Mouse (Mus musculus) hindbrain, embryonic 12.5 days (tissue): ENCODE measurements around the gene Gm49337. TPM values are rescaled to one million over a fixed set of nuclear protein-coding genes. Genes with fewer than 3 reads are reported as not detected.
A peak's percentile ranks its signal among the peaks of the same experiment; 100 is the strongest.
"Not testable (repeated sequence)": the region's sequence is repeated elsewhere in the genome, so short reads cannot be mapped to it uniquely, and the experiment has no call there.

Source experiments
- ATAC-seq: fragments of 200-750 bp; cut with Nextera tagmentation; 2 replicates; pipeline ENCODE4 v1.8.0; 2017; ENCODE audit warnings: moderate TSS enrichment; ENCODE audit not compliant: low FRiP score
- H3K27ac ChIP-seq: fragments of 300-500 bp; sonication (generic); 2 replicates; pipeline ENCODE4 v1.5.1; 2016; ENCODE audit warnings: mild to moderate bottlenecking
- H3K27me3 ChIP-seq: fragments of 300-500 bp; sonication (generic); 2 replicates; pipeline ENCODE4 v1.6.1; 2016; ENCODE audit warnings: mild to moderate bottlenecking
- H3K36me3 ChIP-seq: fragments of 300-500 bp; sonication (generic); 2 replicates; pipeline ENCODE4 v1.6.1; 2016; ENCODE audit warnings: mild to moderate bottlenecking
- H3K4me1 ChIP-seq: fragments of 300-500 bp; sonication (generic); 2 replicates; pipeline ENCODE4 v1.6.1; 2016
- H3K4me2 ChIP-seq: fragments of 300-500 bp; sonication (generic); replicated peaks from 2 replicates; pipeline ENCODE4 v1.6.1; 2016; ENCODE audit warnings: mild to moderate bottlenecking
- H3K4me3 ChIP-seq: fragments of 300-500 bp; sonication (generic); 2 replicates; pipeline ENCODE4 v1.5.1; 2016; ENCODE audit warnings: mild to moderate bottlenecking
- H3K9ac ChIP-seq: fragments of 300-500 bp; sonication (generic); 2 replicates; pipeline ENCODE4 v1.6.1; 2016; ENCODE audit warnings: mild to moderate bottlenecking, moderate library complexity
- H3K9me3 ChIP-seq: fragments of 300-500 bp; sonication (generic); replicated peaks from 2 replicates; pipeline ENCODE4 v1.6.1; 2016; ENCODE audit warnings: mild to moderate bottlenecking
- WGBS: fragments of 180-500 bp; shearing (Covaris S2); methylation state at CpG from one replicate; pipeline ENCODE4 v1.1.7; 2016; 5-methylcytosine and 5-hydroxymethylcytosine counted together
- polyA plus RNA-seq: library from polyadenylated mRNA; unstranded; fragments of >200 nt; fragmentation: Nextera tagmentation; extraction: Ambion mirVana; gene quantifications from 2 replicates; pipeline ENCODE4 v1.2.1, GENCODE M21; 2016

Gm49337 gene
- polyA plus RNA-seq, 1 experiment from 2014 or later = not detected

DNA sequence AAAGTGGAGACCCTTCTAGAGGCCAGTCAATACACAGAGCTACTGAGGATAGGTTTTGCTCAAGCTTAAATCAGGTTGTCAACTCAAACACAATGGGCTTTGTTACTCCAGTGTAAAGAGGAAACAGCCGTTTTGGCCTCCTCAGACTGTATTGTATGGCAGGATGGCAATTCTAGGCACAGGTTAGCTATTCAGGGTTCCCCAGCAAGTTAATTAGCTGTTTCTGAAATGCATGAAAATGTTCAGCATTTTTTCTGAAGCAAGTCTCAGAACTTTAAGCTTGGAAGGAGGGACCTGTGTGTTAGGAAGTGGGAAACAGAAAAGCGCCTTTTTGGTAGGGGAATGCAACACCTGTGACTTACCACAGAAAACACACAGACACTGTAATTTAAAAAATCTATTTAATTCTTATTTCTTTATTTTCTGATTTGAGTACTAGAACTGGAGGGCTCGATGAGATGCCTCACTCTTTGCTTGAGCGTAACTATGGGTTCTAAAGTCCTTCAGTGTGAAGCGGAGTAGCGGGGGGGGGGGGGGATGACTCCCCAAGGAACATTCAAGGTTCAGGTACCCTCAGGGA lies 47.0 kb downstream of the Gm49337 start:
- no peak for ATAC-seq
- Histone ChIP-seq H3K9me3 (no peaks in the 10 kb centered on the region), H3K4me3 (peak overlapping the region; percentile 67), H3K4me1 (peaks cover 8% of the 10 kb centered on the region; the same call in 1 of the 2 replicates), H3K27ac (peak overlapping the region; percentile 100), H3K36me3 (no peaks in the 10 kb centered on the region), H3K27me3 (no peaks in the 10 kb centered on the region), H3K4me2 (peak overlapping the region; percentile 71), H3K9ac (peak overlapping the region; percentile 91)
- WGBS = 4% methylated on average over 6 of the region's 6 CpGs

DNA sequence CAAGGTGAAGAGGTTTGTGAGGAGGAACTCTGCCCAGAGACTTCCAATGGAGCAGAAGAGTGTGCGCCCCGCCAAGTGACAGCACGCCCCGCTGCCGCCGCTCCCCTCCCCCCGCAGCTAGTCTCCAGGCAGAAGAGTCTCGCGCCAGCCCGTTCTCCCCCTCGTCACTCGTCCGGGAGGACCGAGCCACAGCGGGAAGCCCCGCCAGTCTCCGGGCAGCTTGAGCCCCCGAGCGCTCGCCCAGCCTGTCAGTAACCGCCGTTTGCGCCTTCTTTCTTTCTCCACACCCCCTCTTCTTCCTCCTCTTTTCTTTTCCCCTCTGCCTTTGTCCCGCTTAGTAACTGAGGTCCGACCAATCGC lies 47.6 kb downstream of the Gm49337 start:
- peak overlapping the region; percentile 91 for H3K9ac ChIP-seq
- H3K27ac ChIP-seq = peak overlapping the region; percentile 100
- H3K4me3 ChIP-seq = peak overlapping the region; percentile 67
- H3K9me3 ChIP-seq = no peaks in the 10 kb centered on the region
- 1% methylated on average over 26 of the region's 26 CpGs for WGBS
- H3K4me2 ChIP-seq = peak overlapping the region; percentile 71
- no peak for ATAC-seq
- no peaks in the 10 kb centered on the region for H3K27me3 ChIP-seq
- H3K36me3 ChIP-seq = no peaks in the 10 kb centered on the region
- H3K4me1 ChIP-seq = peaks cover 10% of the 10 kb centered on the region; the same call in 1 of the 2 replicates

DNA sequence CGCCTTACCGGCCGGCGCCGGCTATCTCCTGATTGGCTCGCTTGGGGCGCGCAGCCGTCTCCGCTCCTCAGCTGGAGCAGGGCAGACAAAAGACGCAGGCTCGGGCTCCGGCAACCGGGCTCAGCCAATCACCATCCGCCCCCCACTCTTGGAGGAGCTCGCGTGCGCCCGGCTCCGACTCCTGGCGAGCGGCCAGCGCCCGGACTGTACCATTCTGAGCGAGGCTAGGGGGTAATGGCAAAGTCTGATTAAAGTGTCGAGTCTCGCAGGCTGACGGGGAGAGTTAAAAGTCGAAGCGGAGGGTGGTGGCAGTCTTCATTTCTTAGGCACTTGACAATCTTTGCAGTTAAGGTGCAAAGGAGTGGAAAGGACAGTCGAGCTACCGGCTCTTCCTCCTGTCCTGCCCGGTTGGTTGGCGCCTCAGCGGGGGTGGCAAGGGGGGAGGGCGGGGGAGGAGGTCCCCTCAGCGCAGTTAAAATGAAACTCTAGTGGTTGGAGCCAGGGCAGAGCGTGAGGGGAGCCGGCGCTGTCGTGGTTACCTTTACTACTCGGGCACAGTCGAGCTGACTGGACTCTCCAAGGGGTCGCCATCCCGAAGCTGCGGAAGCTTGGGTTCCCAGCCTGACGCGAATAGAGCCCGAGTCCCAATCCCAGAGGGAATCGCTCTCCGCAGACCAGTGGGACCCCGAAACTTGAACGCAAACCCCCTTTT lies 48.1 kb downstream of the Gm49337 start, which contains the start of gene Pik3r3:
Pik3r3 (plus strand) TSS at position 479 of the 712 bp plus-strand sequence.
- peak within 1 kb of the TSS; percentile 71 for H3K4me2 ChIP-seq
- H3K4me3 ChIP-seq = peak within 1 kb of the TSS; percentile 67
- peak within 1 kb of the TSS; percentile 100 for H3K27ac ChIP-seq
- peak within 1 kb of the TSS; percentile 93 for H3K9ac ChIP-seq
- H3K36me3 ChIP-seq = no peaks in the 10 kb centered on the region
- H3K9me3 ChIP-seq = no peaks in the 10 kb centered on the region
- H3K4me1 ChIP-seq = peaks cover 10% of the 10 kb centered on the region; the same call in 1 of the 2 replicates
- peak; percentile 100 for ATAC-seq
- under 1% methylated on average over 53 of the region's 53 CpGs for WGBS
- H3K27me3 ChIP-seq = no peaks in the 10 kb centered on the region

DNA sequence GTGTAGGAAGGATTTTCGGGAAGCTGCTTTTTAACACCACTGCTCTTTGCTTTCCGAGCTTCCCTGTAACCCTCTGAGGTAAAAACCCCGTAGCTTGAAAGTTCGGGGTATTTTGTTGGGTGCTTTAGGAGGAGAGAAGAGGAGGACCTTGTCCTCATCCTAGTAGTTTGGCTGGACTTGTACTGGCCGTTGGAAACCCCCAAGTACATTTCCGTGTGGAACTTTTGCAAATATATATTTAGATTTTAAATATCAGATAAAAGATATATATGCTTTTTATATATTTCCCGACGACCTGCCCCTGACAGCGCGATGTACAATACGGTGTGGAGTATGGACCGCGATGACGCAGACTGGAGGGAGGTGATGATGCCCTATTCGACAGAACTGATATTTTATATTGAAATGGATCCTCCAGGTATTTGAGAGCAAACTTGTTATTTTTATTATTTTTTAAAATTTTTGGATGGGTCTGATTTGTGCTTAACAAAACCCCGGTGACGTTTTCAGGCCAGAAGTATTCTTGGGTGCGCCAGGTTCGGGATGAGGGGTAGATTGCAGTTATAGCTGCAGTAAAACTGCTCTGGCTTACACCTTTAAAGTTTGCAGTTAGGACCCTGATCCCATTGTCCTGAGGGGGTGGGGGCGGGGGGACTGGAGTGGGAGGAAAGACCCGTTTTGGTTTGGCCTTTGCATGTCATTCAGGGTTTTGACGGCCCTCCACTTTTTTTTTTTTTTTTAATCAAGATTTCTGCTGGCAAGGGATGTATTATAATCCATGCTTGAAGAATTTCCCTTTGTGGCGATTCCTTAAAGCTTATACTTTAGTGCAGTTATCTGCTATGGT lies 49.0 kb downstream of the Gm49337 start:
- Histone ChIP-seq H3K4me3 (peak overlapping the region; percentile 67), H3K27me3 (no peaks in the 10 kb centered on the region), H3K9me3 (no peaks in the 10 kb centered on the region), H3K36me3 (no peaks in the 10 kb centered on the region), H3K27ac (peak overlapping the region; percentile 100), H3K9ac (peak overlapping the region; percentile 93), H3K4me1 (peaks cover 13% of the 10 kb centered on the region), H3K4me2 (peak overlapping the region; percentile 50)
- WGBS = under 1% methylated on average over 23 of the region's 23 CpGs
- ATAC-seq = no peak

DNA sequence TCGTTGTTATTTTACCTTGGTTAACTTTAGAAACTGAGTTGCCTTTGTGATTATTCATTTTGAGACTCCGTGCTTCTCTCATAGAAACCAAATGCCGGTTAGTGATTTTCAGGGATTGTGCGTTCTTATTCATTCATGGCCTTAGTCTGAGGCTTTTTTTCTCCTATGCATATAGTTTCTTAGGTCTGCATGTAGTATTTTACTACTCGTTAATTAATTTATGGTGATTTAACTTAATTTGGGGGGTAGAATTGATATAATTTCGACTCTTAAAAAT lies 49.6 kb downstream of the Gm49337 start:
- H3K27ac ChIP-seq = peak overlapping the region; percentile 100
- peak overlapping the region; percentile 93 for H3K9ac ChIP-seq
- H3K4me1 ChIP-seq = peaks cover 15% of the 10 kb centered on the region
- H3K27me3 ChIP-seq = no peaks in the 10 kb centered on the region
- peak overlapping the region; percentile 50 for H3K4me2 ChIP-seq
- ATAC-seq = no peak
- H3K9me3 ChIP-seq = no peaks in the 10 kb centered on the region
- H3K36me3 ChIP-seq = no peaks in the 10 kb centered on the region
- WGBS = 2% methylated on average over 6 of the region's 6 CpGs
- peak overlapping the region; percentile 67 for H3K4me3 ChIP-seq

DNA sequence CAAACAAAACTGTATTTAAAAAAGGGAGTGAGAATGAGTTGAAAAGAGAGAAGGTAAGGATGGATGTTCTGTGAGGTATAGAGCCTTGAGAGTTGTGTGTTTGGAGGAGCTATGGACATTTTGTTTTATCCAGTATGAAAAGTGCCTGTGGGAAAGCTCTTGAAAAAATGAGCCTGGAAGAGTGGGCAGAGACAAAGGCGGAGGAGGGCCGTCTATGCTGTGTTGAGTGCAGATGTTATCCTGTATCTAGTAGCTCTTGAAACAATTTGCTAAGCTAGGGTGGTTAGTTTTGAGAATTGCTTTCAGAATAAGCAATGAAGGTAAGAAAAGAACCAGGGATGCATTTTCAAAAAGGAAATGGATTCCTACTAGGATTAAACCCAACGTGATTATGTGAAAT lies 70.2 kb downstream of the Gm49337 start:
- Histone ChIP-seq H3K4me2 (no peak overlapping the region), H3K9me3 (no peaks in the 10 kb centered on the region), H3K4me1 (no peaks in the 10 kb centered on the region), H3K27ac (no peak overlapping the region), H3K36me3 (0 out of 2 replicates have a peak, but pooled peaks cover 8% of the 10 kb centered on the region), H3K9ac (no peak overlapping the region), H3K4me3 (no peak overlapping the region), H3K27me3 (no peaks in the 10 kb centered on the region)
- no peak for ATAC-seq
- 83% methylated on average over 3 of the region's 3 CpGs for WGBS

DNA sequence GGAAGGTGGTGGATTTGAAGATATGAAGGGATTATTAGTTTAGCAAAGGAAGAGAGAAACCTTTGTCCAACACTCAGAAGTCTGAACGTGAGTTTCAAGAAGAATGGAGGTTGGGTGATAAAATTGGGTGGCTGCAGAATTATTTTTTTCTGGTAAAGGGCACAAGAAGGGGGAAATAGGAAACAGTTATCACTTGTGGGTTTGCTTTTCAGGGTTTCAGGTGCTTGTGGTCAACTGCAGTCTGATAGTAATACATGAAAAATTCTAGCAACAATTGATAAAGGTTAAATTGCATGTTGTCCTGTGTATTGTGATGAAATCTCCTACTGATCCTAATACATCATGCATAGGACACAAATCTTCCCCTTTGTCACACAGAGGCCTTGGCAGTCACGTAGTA lies 71.1 kb downstream of the Gm49337 start:
- Histone ChIP-seq H3K27me3 (no peaks in the 10 kb centered on the region), H3K9me3 (no peaks in the 10 kb centered on the region), H3K36me3 (0 out of 2 replicates have a peak, but pooled peaks cover 5% of the 10 kb centered on the region), H3K4me1 (no peaks in the 10 kb centered on the region), H3K4me2 (no peak overlapping the region), H3K27ac (no peak overlapping the region), H3K9ac (no peak overlapping the region), H3K4me3 (no peak overlapping the region)
- ATAC-seq = no peak
- WGBS = 78% methylated on average over 2 of the region's 2 CpGs

DNA sequence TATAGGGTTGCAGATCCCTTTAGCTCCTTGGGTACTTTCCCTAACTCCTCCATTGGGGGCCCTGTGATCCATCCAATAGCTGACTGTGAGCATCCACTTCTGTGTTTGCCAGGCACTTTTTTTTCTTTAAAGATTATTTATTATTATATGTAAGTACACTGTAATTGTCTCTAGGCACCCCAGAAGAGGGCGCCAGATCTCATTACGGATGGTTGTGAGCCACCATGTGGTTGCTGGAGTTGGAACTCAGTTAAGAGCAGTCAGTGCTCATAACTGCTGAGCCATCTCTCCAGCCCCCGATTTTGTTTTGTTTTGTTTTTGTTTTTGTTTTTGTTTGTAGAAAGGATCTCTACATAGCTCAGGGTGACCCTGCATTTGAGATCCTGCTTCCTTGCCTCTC lies 72.7 kb downstream of the Gm49337 start:
- 36% methylated on average over 3 of the region's 3 CpGs for WGBS
- H3K9me3 ChIP-seq, H3K4me2 ChIP-seq, H3K36me3 ChIP-seq, H3K4me3 ChIP-seq, H3K9ac ChIP-seq, H3K4me1 ChIP-seq, H3K27ac ChIP-seq, ATAC-seq, H3K27me3 ChIP-seq: not testable (repeated sequence)

DNA sequence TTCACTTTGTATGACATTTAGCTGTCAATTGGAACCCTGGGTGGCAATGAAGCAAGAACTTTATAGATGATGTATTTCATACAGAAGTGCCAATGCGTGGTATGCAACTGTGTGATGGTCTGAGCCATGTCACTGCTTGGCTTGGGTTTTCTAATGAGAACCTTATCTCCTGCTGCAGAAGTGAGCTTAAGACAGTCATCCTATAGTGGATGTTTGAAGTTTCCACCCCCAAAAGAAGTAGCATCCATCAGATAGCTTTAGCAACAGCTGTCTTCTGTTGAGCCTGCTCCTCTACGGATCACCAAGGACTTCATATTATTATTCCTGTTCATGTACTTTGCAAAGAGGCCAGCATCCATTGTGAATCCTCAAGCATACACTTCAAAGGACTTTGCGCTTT lies 76.8 kb downstream of the Gm49337 start:
- Histone ChIP-seq H3K36me3 (no peaks in the 10 kb centered on the region), H3K4me2 (no peak overlapping the region), H3K27ac (no peak overlapping the region), H3K4me1 (no peaks in the 10 kb centered on the region), H3K27me3 (no peaks in the 10 kb centered on the region), H3K4me3 (no peak overlapping the region), H3K9ac (no peak overlapping the region), H3K9me3 (no peaks in the 10 kb centered on the region)
- WGBS = 90% methylated on average over 3 of the region's 3 CpGs
- ATAC-seq = no peak

DNA sequence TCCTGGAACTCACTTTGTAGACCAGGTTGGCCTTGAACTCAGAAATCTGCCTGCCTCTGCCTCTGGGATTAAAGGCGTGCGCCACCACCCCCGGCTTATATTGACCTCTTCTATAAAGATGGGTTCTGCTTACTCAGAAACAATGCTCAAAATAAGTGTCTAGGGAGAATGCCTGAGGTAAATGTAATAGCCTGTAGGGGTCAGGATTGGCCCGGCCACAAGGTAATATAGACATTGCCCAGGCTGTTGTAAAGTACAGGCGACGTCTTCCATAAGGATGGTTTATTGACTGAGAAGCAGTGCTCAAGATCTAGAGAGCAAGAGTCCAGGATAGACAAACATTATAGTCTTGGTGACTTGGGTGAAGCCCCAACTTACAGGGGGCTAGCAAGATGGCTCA lies 95.0 kb downstream of the Gm49337 start:
- Histone ChIP-seq H3K4me2 (no peak overlapping the region), H3K27me3 (no peaks in the 10 kb centered on the region), H3K4me3 (no peak overlapping the region), H3K27ac (no peak overlapping the region), H3K4me1 (no peaks in the 10 kb centered on the region), H3K9ac (no peak overlapping the region), H3K9me3 (no peaks in the 10 kb centered on the region), H3K36me3 (peaks cover 58% of the 10 kb centered on the region)
- ATAC-seq = no peak
- WGBS = 94% methylated on average over 6 of the region's 6 CpGs

DNA sequence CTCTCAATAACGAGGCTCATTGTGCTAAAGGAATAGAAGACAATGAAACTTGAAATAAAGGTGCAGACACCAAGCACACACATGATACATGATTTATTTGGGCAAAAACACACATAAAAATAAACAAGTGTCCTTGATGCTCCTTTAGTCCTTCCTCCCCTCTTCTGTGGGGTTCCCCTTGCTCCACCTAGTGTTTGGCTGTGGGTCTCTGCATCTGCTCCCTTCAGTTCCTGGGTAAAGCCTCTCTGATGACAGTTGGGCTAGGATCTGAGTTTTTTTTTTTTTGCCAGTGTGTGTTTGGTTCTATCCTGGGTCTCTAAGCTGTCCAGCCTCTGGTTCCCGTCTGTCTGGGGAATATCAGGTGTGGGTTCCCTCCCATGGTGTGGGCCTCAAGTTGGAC lies 109.0 kb downstream of the Gm49337 start:
- no peak for ATAC-seq

DNA sequence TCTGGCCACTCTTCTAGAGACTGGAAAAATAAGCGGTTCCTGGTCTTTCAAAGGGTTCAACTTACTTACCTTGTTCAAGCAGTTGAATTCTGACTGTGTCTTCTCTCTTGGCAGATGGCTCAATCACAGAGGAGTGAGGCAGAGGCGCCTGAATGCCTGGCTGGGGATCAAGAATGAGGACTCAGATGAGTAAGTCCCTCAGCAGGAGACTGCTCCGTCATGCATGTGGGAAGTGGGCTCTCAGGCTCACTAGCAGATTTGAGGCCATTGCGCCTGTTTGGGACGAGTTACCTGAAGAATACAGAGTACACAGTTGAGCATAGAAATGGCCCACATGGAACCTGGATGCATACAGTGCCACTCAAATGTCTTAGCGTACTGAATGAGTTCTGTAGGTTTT lies 118.4 kb downstream of the Gm49337 start:
- no peaks in the 10 kb centered on the region for H3K4me1 ChIP-seq

More for the DNA sequence above, 109.0 kb downstream of the Gm49337 start:
- H3K27me3 ChIP-seq = no peaks in the 10 kb centered on the region
- no peak overlapping the region for H3K4me3 ChIP-seq
- H3K4me1 ChIP-seq = no peaks in the 10 kb centered on the region
- no peak overlapping the region for H3K27ac ChIP-seq
- H3K9me3 ChIP-seq = no peaks in the 10 kb centered on the region
- H3K36me3 ChIP-seq = peaks cover 58% of the 10 kb centered on the region
- H3K9ac ChIP-seq = no peak overlapping the region
- no peak overlapping the region for H3K4me2 ChIP-seq
- WGBS = 88% methylated on average over 2 of the region's 2 CpGs

More for the DNA sequence above, 118.4 kb downstream of the Gm49337 start:
- ATAC-seq = no peak
- Histone ChIP-seq H3K4me2 (no peak overlapping the region), H3K36me3 (peaks cover 80% of the 10 kb centered on the region), H3K27ac (no peak overlapping the region), H3K27me3 (no peaks in the 10 kb centered on the region), H3K4me3 (no peak overlapping the region), H3K9me3 (no peaks in the 10 kb centered on the region), H3K9ac (no peak overlapping the region)
- 95% methylated on average over 6 of the region's 6 CpGs for WGBS
